Mouse (Mus musculus): ENCODE measurements around the gene Med27. TPM values are rescaled to one million over a fixed set of nuclear protein-coding genes. Genes with fewer than 3 reads are reported as not detected.
A peak's percentile ranks its signal among the peaks of the same experiment; 100 is the strongest.

Med27 gene
- total and polyA plus RNA-seq, 3 experiments: 32.1 to 36.2 (median 33.6) TPM

DNA sequence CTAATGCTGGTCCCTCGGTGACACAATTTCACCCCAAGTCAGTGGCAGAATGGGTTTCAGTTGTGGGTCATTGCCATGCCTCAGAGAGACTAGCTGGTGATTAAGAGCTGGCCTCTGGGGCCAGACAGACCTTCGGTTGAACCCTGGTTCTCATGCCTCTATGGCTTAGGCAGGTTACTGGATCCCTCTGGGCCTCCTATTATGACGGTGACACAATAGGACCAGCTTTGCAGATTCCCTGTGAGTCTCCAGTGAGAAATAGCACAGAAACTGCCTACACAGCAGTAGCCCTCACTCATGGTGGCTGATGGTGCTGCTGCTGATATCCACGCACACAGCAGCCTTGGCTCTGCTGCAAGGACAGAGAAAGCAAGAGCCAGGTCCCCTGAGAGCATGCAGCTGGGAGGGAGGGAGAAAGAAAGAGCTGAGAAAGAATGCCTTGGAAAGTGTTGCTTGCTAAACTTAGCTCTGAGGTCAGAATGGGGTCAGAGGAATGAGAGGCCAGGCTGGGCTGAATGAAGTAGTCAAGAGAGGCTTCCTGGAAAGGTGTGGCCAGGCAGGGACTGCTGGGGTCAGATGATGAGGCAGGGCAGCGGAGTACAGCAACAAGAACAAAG is 226.3 kb downstream of the Med27 start:
- Histone ChIP-seq H3K4me1 (ENCODE audit: control insufficient read depth in 1 of 2, insufficient read depth in 2 of 2) (peaks cover 6 to 13% of the 10 kb centered on the region in 2 experiments), H3K79me2 (replicated peaks; ENCODE audit: control insufficient read depth, extremely low read depth, insufficient read depth, poor library complexity, severe bottlenecking) (no peaks in the 10 kb centered on the region), H3K27me3 (replicated peaks) (peaks cover 55% of the 10 kb centered on the region), H3K9me3 (replicated peaks; ENCODE audit: low read length) (no peaks in the 10 kb centered on the region), H3K27ac (ENCODE audit: insufficient read depth, low read depth) (no peak overlapping the region), H3K9ac (ENCODE audit: insufficient read depth, low read depth) (no peak overlapping the region), H3K4me2 (ENCODE audit: insufficient read depth, low read depth, poor library complexity, severe bottlenecking) (no peak overlapping the region), H3K36me3 (replicated peaks in 1 of 2; ENCODE audit: control insufficient read depth in 1 of 2, insufficient read depth in 1 of 2, low read length in 1 of 2) (no peaks in the 10 kb centered on the region), H3K4me3 (replicated peaks in 1 of 3; ENCODE audit: low read depth in 2 of 3, low read length in 2 of 3, poor library complexity in 1 of 3) (no peak overlapping the region)
- in situ Hi-C loops (cut with MboI; ENCODE audit: low pct_ligation_motif_present, low pct_unique_long_range_greater_than_20kb, low sequenced_read_pairs): no loop called here
- dilution Hi-C loops (cut with MboI; ENCODE audit: extremely low pct_ligation_motif_present, extremely low pct_unique_long_range_greater_than_20kb, low sequenced_read_pairs): no loop called here
- TF ChIP-seq EP300 (IDR thresholded peaks at IDR 0.05; ENCODE audit: low read length) (no peak), TCF12 (IDR thresholded peaks at IDR 0.05; ENCODE audit: low read depth, low read length) (no peak), JUND (conservative IDR thresholded peaks at IDR 0.05; ENCODE audit: low read depth, low read length) (no peak), SIN3A (IDR thresholded peaks at IDR 0.05; ENCODE audit: low read length) (no peak), SMC3 (IDR thresholded peaks at IDR 0.05; ENCODE audit: low read depth, low read length) (no peak), CTCF (conservative IDR thresholded peaks at IDR 0.05 in 1 of 2, IDR thresholded peaks at IDR 0.05 in 1 of 2; ENCODE audit: low read depth in 2 of 2, low read length in 2 of 2) (no peak), CHD2 (IDR thresholded peaks at IDR 0.05; ENCODE audit: low read length) (no peak), PAX5 (IDR thresholded peaks at IDR 0.05; ENCODE audit: low read length) (no peak), HCFC1 (IDR thresholded peaks at IDR 0.05; ENCODE audit: low read depth, low read length) (no peak)
- no peak for DNase-seq (ENCODE audit: extremely low read depth)

DNA sequence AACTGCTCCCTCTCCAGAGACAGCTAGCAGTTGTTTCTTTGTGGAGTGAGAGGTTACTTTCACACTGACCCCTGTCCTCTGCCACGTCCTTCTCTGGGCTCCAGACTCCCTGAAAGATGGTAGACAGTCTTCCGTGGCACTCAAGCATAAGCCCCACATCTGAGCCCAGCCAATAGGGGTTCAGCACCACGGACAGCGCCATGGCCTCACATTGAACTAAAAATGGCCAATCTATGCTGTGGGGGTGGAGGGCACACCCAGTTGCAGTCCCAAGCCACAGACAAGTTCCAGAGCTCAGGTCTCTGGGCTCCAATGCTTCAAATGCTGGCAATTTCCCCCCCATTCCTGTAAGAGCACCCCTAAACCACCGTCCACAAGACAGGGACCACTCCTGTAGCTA is 227.0 kb downstream of the Med27 start:
- Histone ChIP-seq H3K36me3 (replicated peaks in 1 of 2; ENCODE audit: control insufficient read depth in 1 of 2, insufficient read depth in 1 of 2, low read length in 1 of 2) (no peaks in the 10 kb centered on the region), H3K9ac (ENCODE audit: insufficient read depth, low read depth) (no peak overlapping the region), H3K27me3 (replicated peaks) (peaks cover 53% of the 10 kb centered on the region), H3K9me3 (replicated peaks; ENCODE audit: low read length) (no peaks in the 10 kb centered on the region), H3K27ac (ENCODE audit: insufficient read depth, low read depth) (no peak overlapping the region), H3K4me3 (replicated peaks in 1 of 3; ENCODE audit: low read depth in 2 of 3, low read length in 2 of 3, poor library complexity in 1 of 3) (no peak overlapping the region), H3K4me1 (ENCODE audit: control insufficient read depth in 1 of 2, insufficient read depth in 2 of 2) (peaks cover 6 to 13% of the 10 kb centered on the region in 2 experiments), H3K79me2 (replicated peaks; ENCODE audit: control insufficient read depth, extremely low read depth, insufficient read depth, poor library complexity, severe bottlenecking) (no peaks in the 10 kb centered on the region), H3K4me2 (ENCODE audit: insufficient read depth, low read depth, poor library complexity, severe bottlenecking) (no peak overlapping the region)
- dilution Hi-C loops (cut with MboI; ENCODE audit: extremely low pct_ligation_motif_present, extremely low pct_unique_long_range_greater_than_20kb, low sequenced_read_pairs) (no loop called here), in situ Hi-C loops (cut with MboI; ENCODE audit: low pct_ligation_motif_present, low pct_unique_long_range_greater_than_20kb, low sequenced_read_pairs) (no loop called here)
- peak; percentile 58 for DNase-seq (ENCODE audit: extremely low read depth)
- no peak for TF ChIP-seq ZC3H11A (IDR thresholded peaks at IDR 0.05; ENCODE audit: low read depth, low read length)
- TF ChIP-seq CHD1 (IDR thresholded peaks at IDR 0.05; ENCODE audit: low read depth, low read length): no peak
- TF ChIP-seq USF2 (conservative IDR thresholded peaks at IDR 0.05; ENCODE audit: low read depth, low read length): no peak
- TF ChIP-seq ELF1 (IDR thresholded peaks at IDR 0.05; ENCODE audit: low read depth, low read length): no peak
- TF ChIP-seq CHD2 (IDR thresholded peaks at IDR 0.05; ENCODE audit: low read length): no peak

DNA sequence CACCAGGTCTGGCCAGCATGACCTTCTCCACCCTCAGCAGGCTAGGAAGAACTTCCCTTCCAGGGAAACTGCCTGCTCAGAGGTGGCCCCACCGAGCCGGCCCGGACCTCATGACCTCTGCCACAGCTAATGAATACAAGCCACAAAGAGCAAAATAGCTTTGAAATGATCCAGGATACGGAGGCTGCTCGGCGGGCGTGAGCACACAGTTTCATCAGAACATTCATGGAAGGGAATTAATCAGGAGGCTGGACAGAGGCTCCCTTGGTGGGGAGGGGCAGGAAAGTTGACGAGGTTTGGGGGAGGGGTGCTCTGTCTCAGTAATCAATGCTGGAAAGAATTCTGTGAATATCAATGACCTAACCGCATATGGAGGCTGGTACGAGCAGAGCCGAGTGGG is 227.6 kb downstream of the Med27 start:
- dilution Hi-C loops (cut with MboI; ENCODE audit: extremely low pct_ligation_motif_present, extremely low pct_unique_long_range_greater_than_20kb, low sequenced_read_pairs) (no loop called here), in situ Hi-C loops (cut with MboI; ENCODE audit: low pct_ligation_motif_present, low pct_unique_long_range_greater_than_20kb, low sequenced_read_pairs) (no loop called here)
- Histone ChIP-seq H3K36me3 (replicated peaks in 1 of 2; ENCODE audit: control insufficient read depth in 1 of 2, insufficient read depth in 1 of 2, low read length in 1 of 2) (no peaks in the 10 kb centered on the region), H3K4me2 (ENCODE audit: insufficient read depth, low read depth, poor library complexity, severe bottlenecking) (no peak overlapping the region), H3K27me3 (replicated peaks) (peaks cover 55% of the 10 kb centered on the region), H3K9me3 (replicated peaks; ENCODE audit: low read length) (no peaks in the 10 kb centered on the region), H3K27ac (ENCODE audit: insufficient read depth, low read depth) (no peak overlapping the region), H3K4me3 (replicated peaks in 1 of 3; ENCODE audit: low read depth in 2 of 3, low read length in 2 of 3, poor library complexity in 1 of 3) (no peak overlapping the region), H3K9ac (ENCODE audit: insufficient read depth, low read depth) (no peak overlapping the region), H3K79me2 (replicated peaks; ENCODE audit: control insufficient read depth, extremely low read depth, insufficient read depth, poor library complexity, severe bottlenecking) (no peaks in the 10 kb centered on the region), H3K4me1 (ENCODE audit: control insufficient read depth in 1 of 2, insufficient read depth in 2 of 2) (peaks cover 6 to 13% of the 10 kb centered on the region in 2 experiments)
- DNase-seq (ENCODE audit: extremely low read depth): no peak
- TF ChIP-seq MAZ (IDR thresholded peaks at IDR 0.05; ENCODE audit: low read depth, low read length) (no peak), NELFE (IDR thresholded peaks at IDR 0.05; ENCODE audit: low read depth, low read length) (no peak), IRF4 (IDR thresholded peaks at IDR 0.05; ENCODE audit: low read depth, low read length) (no peak), NRF1 (IDR thresholded peaks at IDR 0.05; ENCODE audit: low read depth, low read length) (no peak), TCF12 (IDR thresholded peaks at IDR 0.05; ENCODE audit: low read depth, low read length) (no peak), HCFC1 (IDR thresholded peaks at IDR 0.05; ENCODE audit: low read depth, low read length) (no peak), JUND (conservative IDR thresholded peaks at IDR 0.05; ENCODE audit: low read depth, low read length) (no peak), TBP (conservative IDR thresholded peaks at IDR 0.05; ENCODE audit: low read depth, low read length) (no peak), MEF2A (IDR thresholded peaks at IDR 0.05; ENCODE audit: borderline replicate concordance, low read depth, low read length) (no peak), CHD2 (IDR thresholded peaks at IDR 0.05; ENCODE audit: low read length) (no peak), EP300 (IDR thresholded peaks at IDR 0.05; ENCODE audit: low read length) (no peak), ZMIZ1 (IDR thresholded peaks at IDR 0.05; ENCODE audit: low read depth, low read length) (no peak), UBTF (IDR thresholded peaks at IDR 0.05; ENCODE audit: low read depth, low read length) (no peak), BHLHE40 (IDR thresholded peaks at IDR 0.05; ENCODE audit: low read depth, low read length) (no peak), SMC3 (IDR thresholded peaks at IDR 0.05; ENCODE audit: low read depth, low read length) (no peak), GABPA (IDR thresholded peaks at IDR 0.05; ENCODE audit: insufficient replicate concordance, low read depth, low read length) (no peak), CHD1 (IDR thresholded peaks at IDR 0.05; ENCODE audit: low read depth, low read length) (no peak)

Data from CH12.LX (cell line).